Mouse (Mus musculus): ENCODE results near the gene Gm10277.

DNA sequence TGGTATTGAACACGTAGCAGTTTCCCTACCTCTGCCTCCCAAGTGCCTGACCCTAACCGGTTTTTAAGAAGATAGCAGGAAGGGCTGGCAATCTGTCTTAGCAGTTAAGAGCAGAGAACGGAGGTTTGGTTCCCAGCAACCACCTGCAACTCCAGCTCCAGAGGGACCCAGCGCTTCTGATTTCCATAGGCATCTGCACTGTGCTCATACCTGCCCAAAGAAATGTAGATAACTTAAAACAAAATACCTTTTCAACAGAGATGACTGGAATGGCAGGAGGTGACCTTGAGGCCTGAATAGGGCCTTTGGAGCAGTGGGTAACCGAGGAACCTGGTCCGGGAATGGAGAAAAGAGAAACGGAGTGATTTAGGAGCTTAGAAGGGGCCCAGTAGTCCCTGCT, 49.0 kb downstream of the Gm10277 start:
- TF ChIP-seq POLR2A (IDR thresholded peaks at IDR 0.05; ENCODE audit: borderline replicate concordance, low read depth, low read length) = no peak
- no peak for TF ChIP-seq CTCF (IDR thresholded peaks at IDR 0.05; ENCODE audit: low read depth, low read length)

Measured in bone marrow macrophage, adult 2 months (primary cell).